In the genomic region with DNA sequence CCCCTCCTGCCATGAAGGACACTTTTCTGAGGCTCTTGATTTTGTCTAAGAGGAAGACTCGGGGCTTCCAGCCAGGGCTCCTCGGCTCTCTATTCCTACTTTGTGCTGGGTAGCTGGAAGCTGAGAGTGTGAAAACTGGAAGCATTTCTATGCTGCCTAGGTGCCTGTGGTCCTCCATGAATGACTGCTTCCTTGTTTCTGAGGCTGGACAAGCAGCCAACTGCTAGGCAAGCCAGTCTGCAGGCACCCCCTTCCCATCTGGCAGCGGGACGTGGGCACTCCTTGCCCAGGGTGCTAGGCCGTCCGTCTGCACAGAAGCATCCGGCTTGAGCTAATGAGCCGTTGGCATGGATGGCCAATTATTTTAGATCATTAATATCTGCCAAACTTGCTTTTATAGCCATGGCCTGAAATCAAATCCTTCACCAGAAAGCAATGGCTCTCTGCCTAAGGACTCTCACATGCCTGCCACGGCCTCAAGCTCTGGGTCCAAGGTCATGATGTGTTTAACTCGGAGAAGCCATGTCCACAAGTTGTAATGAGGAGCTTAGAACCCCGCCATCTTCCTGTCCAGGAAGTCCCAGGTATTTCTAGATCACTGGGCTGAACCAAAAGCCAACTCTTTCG, we compare ENCODE assay signal across 9 mouse cellular contexts.
DNase-seq lines count a peak whose midpoint lies in the region; ATAC-seq and TF ChIP-seq lines count a peak whose summit lies in the region.
"Had no signal": no experiment of that assay in that cellular context is flagged by ENCODE, and none has a peak within 500 bp of the region (broad histone marks: within the 10 kb centered on the region; RNA-seq: fewer than 3 reads in every experiment).

No protein-coding gene starts in this region.

- no peak overlapping the region for H3K27ac ChIP-seq in kidney, embryonic 16.5 days (ENCODE audit: low read length)

- TF ChIP-seq POLR2A in brain, embryonic 14.5 days (IDR thresholded peaks at IDR 0.05; ENCODE audit: borderline replicate concordance, extremely low read depth, insufficient read depth, insufficient read length, poor library complexity, severe bottlenecking), result no peak

- peaks cover 12% of the 10 kb centered on the region for H3K4me1 ChIP-seq in kidney, embryonic 16.5 days (ENCODE audit: insufficient read depth, low read length)

- intact Hi-C loops in left cerebral cortex, postnatal 25 days (cut with DNase I), result loop anchor here (2.0 kb wide), 1 partner anchor 82 kb away; no protein-coding TSS in a partner anchor

- H3K27me3 ChIP-seq in kidney, embryonic 16.5 days (ENCODE audit: insufficient read depth, low read length), result no peaks in the 10 kb centered on the region

- no peak overlapping the region for H3K4me2 ChIP-seq in kidney, embryonic 16.5 days (replicated peaks; ENCODE audit: low read depth, low read length)

- WGBS in kidney, embryonic 16.5 days, result 77% methylated on average over 12 of the region's 12 CpGs

- DNase-seq in brain, embryonic 14.5 days (ENCODE audit: low read depth), result peak; percentile 79
- DNase-seq in cerebellum, adult 18-20 months, result peak; percentile 65 to 74
- DNase-seq in layer of hippocampus, adult 11-12 months (ENCODE audit: low spot score), result peak; percentile 63
- DNase-seq in left cerebral cortex, postnatal 25 days (ENCODE audit: low spot score in 2 of 2), result peak; percentile 47 to 76
- DNase-seq in adrenal gland, postnatal 36 days, result no peak
- no peak for DNase-seq in heart, adult 11 months
- DNase-seq: lung, postnatal 4 days; spleen, adult 18-20 months had no signal

- no peak overlapping the region for H3K4me3 ChIP-seq in kidney, embryonic 16.5 days (ENCODE audit: low read length)

- H3K9me3 ChIP-seq in kidney, embryonic 16.5 days (ENCODE audit: low read length), result 0 out of 2 replicates have a peak, but pooled peaks cover 2% of the 10 kb centered on the region

- ATAC-seq in kidney, embryonic 16.5 days (ENCODE audit: low FRiP score, low TSS enrichment), result no peak

- no peak overlapping the region for H3K9ac ChIP-seq in kidney, embryonic 16.5 days (replicated peaks; ENCODE audit: low read length)

- no peaks in the 10 kb centered on the region for H3K36me3 ChIP-seq in kidney, embryonic 16.5 days (ENCODE audit: insufficient read depth, low read length)

- TF ChIP-seq CTCF in brain, embryonic 14.5 days (IDR thresholded peaks at IDR 0.05; ENCODE audit: borderline replicate concordance, extremely low read depth, insufficient read depth, insufficient read length), result no peak

Comparison
In these comparisons a context has a peak if more than half of its experiments do, and no peak if none do; other contexts are left out.
1. DNase-seq: peak in brain, embryonic 14.5 days (single experiment), cerebellum, adult 18-20 months (2 of 2), layer of hippocampus, adult 11-12 months (single experiment) and left cerebral cortex, postnatal 25 days (2 of 2); none in adrenal gland, postnatal 36 days (0 of 2) and heart, adult 11 months (single experiment).